Mouse (Mus musculus) embryonic fibroblast, embryonic 13.5 days (primary cell): ENCODE data around the gene Abcb8. TPM values are rescaled to one million over a fixed set of nuclear protein-coding genes. Genes with fewer than 3 reads are reported as not detected.

Experiments used
- H3K27ac ChIP-seq: 2 replicates; pipeline ENCODE4 v1.5.1; 2012; ENCODE audit warnings: low read length, control low read depth, inconsistent platforms; ENCODE audit not compliant: insufficient read depth
- H3K4me1 ChIP-seq: 2 replicates; pipeline ENCODE4 v1.6.1; 2011; ENCODE audit warnings: low read length; ENCODE audit not compliant: control insufficient read depth, insufficient read depth
- H3K4me3 ChIP-seq: 2 replicates; pipeline ENCODE4 v1.5.1; 2011; ENCODE audit warnings: mild to moderate bottlenecking, control low read depth, low read length; ENCODE audit not compliant: insufficient read depth
- CTCF ChIP-seq: IDR thresholded peaks from 2 replicates; pipeline ENCODE4 v1.5.1; 2011; ENCODE audit warnings: mild to moderate bottlenecking, control low read depth, low read length, moderate library complexity, borderline replicate concordance; ENCODE audit not compliant: insufficient read depth
- POLR2A ChIP-seq: IDR thresholded peaks from 2 replicates; pipeline ENCODE4 v1.6.1; 2011; ENCODE audit warnings: low read depth, mild to moderate bottlenecking, control low read depth, low read length, moderate library complexity
- polyA plus RNA-seq: library from polyadenylated mRNA; stranded (reverse); fragments of >200 nt; gene quantifications from 2 replicates; pipeline ENCODE4 v1.2.4, GENCODE M21; 2011; ENCODE audit warnings: low read depth; ENCODE audit not compliant: missing spikeins, insufficient read length

Gene Abcb8
- polyA plus RNA-seq, 1 experiment = 10.6 TPM

DNA sequence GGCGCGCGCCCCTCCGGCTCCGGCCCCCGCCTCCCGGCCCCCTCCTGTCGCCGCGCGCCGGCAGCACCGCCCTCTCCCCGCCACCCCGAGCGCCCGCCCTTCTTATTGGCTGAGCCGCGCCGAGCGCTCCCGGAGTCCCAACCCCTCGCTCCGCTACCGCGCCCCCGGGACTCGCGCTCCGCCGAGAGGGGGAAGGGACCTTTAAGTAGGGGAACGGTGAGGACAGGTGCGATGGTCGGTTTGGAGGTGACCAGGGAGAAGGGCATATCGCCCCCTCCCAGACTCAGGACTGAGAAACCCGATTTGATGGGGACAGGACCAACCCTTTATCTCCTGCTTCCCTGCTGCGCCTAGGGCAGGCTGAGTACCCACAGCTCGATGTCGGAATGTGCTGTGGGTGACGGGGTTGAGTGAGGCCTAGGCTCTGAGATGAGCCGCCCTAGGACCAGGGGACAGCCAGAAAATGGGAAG lies 41.7 kb upstream of the Abcb8 start:
- Histone ChIP-seq H3K4me3 (peak overlapping the region; percentile 35), H3K27ac (no peak overlapping the region), H3K4me1 (peaks cover 3% of the 10 kb centered on the region; the same call in 1 of the 2 replicates)
- TF ChIP-seq POLR2A = no peak
- no peak for TF ChIP-seq CTCF

DNA sequence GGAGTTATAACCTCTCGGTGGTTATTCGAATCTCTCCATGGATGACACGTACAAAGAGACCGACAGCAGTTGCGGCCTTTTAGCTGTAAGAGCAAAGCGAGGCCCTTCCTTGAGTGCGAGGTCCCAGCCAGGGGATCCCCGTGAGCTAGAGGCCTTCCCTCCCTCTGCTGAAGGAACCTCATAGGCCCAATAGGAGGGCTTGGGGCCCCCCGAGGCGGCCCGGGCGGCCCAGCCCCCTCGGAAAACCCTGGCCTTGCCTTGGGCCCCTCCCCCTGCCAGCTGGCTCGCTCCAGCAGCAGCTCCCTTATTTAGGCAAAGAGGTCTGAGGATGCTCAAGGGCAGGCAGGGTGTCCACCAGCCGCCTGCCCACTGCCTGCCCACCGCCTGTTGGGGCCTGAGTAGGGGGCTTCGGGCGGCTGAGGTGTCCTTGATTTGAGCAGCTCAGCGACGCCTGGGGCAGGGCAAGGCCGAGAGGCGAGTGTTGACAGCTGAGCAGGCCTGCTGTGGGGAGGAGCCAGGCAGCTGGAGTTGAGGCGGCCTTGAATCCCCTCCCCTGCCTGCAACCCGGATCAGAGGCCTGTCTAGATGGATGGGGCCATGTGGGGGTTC lies 41.1 kb upstream of the Abcb8 start:
- no peak for TF ChIP-seq CTCF
- TF ChIP-seq POLR2A = no peak
- Histone ChIP-seq H3K27ac (no peak overlapping the region), H3K4me3 (peak overlapping the region; percentile 35; the same call in 1 of the 2 replicates), H3K4me1 (peaks cover 3% of the 10 kb centered on the region; the same call in 1 of the 2 replicates)

DNA sequence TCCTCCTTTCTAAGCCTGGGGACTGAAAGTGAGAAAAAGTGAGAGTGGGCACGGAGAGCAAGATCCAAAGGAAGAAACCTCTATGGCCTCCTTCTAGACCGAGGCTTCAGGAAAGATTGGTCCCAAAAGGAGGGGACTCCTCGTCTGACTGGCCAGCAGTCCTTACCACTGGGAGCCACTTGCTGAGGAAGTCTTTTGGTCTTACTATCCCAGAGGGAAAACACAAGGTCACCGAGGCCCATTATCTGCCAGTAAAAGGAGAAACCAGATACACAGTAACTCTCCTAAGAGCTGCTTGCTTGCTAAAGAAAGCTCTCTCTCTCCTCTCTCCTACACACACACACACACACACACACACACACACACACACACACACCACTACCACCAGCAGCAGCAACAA lies 40.1 kb upstream of the Abcb8 start:
- Histone ChIP-seq H3K4me3 (no peak overlapping the region), H3K4me1 (peaks cover 3% of the 10 kb centered on the region; the same call in 1 of the 2 replicates), H3K27ac (no peak overlapping the region)
- TF ChIP-seq CTCF (no peak), POLR2A (no peak)

DNA sequence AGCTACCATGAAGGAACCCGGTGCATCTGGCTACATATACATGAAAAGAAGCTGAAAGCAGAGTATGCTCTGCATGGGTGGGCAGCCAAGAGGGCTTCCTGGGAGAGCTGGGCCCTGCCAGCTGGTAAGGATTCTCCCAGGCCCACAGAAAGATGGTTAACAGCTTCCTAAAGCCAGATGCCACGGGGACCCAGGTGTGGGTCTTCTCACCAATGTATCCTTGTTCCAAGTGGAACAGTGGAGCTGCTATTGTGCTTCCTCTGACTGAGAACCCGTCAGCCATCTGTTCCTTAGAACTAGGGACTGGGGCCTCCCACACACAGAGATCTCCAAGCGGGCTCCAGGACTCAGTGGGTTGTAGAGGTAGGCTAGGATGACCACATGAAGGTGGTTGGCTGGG lies 36.7 kb upstream of the Abcb8 start:
- Histone ChIP-seq H3K4me3 (no peak overlapping the region), H3K4me1 (peaks cover 5% of the 10 kb centered on the region; the same call in 1 of the 2 replicates), H3K27ac (no peak overlapping the region)
- TF ChIP-seq POLR2A (no peak), CTCF (no peak)

DNA sequence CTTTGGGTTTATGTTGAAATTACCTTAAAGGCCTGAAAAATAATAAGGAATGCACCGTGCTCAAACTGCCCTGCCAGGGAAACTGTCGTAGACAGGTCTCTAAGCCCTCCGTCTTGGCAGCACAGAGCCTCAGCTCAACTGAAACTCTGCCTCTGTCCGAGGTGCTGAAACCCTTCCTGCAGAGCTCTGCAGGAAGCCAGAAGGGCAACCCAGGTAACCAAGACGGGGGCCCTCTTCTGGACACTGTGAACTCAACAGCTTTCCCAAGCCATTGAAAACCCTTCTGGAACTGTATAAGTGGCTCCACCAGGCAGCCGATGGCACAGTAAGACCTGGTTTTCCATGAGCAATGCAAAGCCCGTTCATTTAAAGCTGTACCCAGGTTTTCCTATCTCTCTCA lies 36.0 kb upstream of the Abcb8 start:
- no peak for TF ChIP-seq POLR2A
- no peak overlapping the region for H3K4me3 ChIP-seq
- no peak overlapping the region for H3K27ac ChIP-seq
- H3K4me1 ChIP-seq = peaks cover 5% of the 10 kb centered on the region; the same call in 1 of the 2 replicates

DNA sequence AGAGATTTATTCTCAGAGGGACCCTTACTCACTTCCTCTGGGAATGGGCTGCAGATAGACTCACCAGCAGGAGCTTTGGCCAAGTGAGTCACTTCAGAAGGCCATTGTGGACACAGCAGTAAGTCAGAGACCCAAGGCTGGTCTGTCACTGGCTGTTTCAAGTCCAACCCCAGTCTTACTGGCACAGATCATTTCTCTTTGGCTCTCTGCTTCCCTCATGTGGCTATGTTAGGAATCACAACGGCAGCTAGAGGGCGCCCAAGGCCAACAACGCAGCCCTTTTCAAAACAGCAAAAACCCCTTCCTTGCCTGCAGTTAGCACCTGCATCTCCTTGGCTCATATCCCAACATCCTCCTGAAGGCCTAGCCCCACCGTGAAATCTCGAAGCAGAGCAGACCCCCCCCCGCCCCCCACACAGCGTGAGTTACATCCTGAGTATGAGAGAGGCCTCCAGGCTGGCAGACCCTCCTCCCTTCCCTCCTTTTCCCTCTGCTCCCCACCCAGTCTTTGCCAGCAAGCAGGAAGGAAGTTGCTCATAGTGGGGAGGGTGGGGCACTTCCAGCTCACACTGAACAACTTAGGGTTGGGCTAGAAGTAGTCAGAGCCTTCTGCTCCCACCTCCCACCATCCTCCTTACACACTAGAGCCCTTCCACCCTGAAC lies 32.5 kb upstream of the Abcb8 start:
- no peak overlapping the region for H3K27ac ChIP-seq
- TF ChIP-seq CTCF = peak; percentile 83
- TF ChIP-seq POLR2A = no peak
- peaks cover 5% of the 10 kb centered on the region; the same call in 1 of the 2 replicates for H3K4me1 ChIP-seq
- H3K4me3 ChIP-seq = no peak overlapping the region

DNA sequence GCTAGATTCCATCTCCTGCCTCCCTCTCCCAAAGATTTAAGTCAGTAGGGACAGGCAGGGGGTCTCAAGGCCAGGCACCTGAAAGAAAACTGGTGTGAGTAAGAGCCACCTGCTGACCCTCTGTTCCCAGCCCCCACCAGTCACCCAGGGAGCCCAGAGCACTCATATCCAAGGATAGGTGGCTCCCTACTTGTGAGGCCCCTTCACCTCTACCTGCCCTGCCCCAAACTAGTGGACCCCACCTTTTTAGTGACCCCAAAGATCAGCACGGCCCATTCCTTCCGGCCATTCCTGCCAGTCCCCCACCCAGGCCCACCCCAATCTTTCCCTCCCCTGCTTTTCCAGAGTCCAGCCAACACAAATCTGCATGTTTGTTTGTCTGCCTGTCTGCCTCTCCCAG lies 30.0 kb upstream of the Abcb8 start:
- Histone ChIP-seq H3K27ac (no peak overlapping the region), H3K4me3 (no peak overlapping the region), H3K4me1 (peaks cover 5% of the 10 kb centered on the region; the same call in 1 of the 2 replicates)
- TF ChIP-seq CTCF (no peak), POLR2A (no peak)

DNA sequence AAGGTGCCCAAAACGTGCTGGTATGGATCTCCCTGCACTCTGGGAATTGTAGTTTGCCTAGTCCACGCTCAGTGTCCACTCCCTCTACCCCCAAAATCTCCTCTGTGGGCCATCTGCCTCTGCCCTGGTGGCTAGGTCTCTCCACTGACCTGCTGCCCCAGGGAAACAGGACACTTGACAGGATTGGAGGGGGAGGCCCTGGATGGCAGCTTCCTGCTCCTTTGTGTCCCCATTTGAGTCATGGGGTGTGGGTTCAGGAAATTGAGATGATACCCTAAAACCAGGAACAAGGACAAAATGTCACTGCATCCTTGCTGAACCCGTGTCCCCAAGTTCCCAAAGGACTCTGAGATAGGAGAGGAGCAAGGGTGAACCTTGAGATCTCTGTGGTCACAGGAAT lies 29.4 kb upstream of the Abcb8 start:
- Histone ChIP-seq H3K27ac (no peak overlapping the region), H3K4me1 (peaks cover 5% of the 10 kb centered on the region; the same call in 1 of the 2 replicates), H3K4me3 (no peak overlapping the region)
- no peak for TF ChIP-seq CTCF

DNA sequence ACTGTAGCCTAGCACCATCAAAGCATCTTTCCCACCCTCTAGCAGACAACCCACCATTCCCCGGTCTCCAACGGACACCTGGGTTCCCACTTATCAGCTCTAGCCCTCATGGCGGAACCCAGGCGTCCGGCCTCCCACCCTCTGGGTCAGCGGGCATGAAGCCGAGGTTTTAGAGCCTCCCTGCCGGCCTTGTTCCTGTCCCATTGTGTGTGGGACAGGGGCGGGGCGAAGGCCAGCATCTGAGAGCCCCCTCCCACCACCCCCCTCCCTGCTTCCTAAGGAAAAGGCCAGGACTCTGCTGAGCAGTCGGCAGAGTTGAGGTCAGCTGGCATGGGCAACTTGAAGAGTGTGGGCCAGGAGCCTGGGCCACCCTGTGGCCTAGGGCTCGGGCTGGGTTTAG lies 29.0 kb upstream of the Abcb8 start, which contains the start of gene Nos3:
Gene Nos3 (plus strand): TSS at position 303 of the 400 bp plus-strand sequence.
- H3K4me3 ChIP-seq = no peak within 1 kb of the TSS
- TF ChIP-seq POLR2A (no peak), CTCF (no peak)
- H3K27ac ChIP-seq = no peak within 1 kb of the TSS
- peaks cover 5% of the 10 kb centered on the region; the same call in 1 of the 2 replicates for H3K4me1 ChIP-seq

DNA sequence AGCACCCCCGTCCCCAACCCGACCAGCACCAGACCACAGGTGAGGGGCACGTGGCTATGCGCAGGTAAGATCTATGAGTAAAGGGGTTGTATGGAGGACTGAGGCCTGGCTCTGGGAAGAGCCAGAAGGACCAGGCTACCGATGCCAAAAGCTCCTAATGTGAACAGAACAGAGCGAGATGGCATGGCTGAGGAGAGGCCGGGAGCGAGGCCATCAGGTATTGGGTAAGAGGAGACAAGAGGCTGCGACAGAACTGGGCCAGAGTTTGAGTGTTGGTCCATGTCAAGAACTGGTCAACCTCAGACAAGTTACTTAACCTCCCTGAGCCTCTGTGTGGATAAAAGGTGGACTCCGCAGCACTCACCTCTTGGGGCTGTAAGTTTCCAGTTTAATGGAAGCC lies 28.5 kb upstream of the Abcb8 start:
- TF ChIP-seq POLR2A (no peak), CTCF (no peak)
- Histone ChIP-seq H3K4me3 (no peak overlapping the region), H3K4me1 (peaks cover 5% of the 10 kb centered on the region; the same call in 1 of the 2 replicates), H3K27ac (no peak overlapping the region)

DNA sequence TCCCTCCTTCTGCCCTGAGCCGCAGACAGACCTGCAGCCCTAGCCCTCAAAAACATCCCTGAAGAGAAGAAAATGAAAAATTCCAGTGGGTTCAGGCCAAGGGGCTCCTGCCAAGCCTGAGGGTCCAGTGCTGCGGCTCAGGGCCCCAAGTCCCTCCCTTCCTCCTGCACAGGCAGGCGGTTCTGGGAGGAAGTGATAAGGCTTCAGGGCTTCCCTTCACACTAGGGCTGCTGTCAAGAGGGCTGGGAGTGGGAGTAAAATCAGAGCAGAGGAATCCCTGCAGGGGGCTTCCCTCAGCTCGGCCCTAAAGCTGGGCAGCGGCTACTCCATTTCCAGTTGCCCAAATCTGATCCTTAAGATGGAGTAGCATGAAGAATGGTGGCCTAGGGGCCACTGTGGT lies 27.9 kb upstream of the Abcb8 start:
- Histone ChIP-seq H3K4me1 (peaks cover 5% of the 10 kb centered on the region; the same call in 1 of the 2 replicates), H3K27ac (no peak overlapping the region), H3K4me3 (no peak overlapping the region)
- TF ChIP-seq POLR2A (no peak), CTCF (no peak)
